Mouse (Mus musculus): ENCODE measurements at regions not wholly inside any gene's neighbourhood (a gene's known extent, or its start where the extent isn't known, plus 50 kb on each side); places are given as distances from the start of the nearest gene placed in this dataset.
A peak's percentile ranks its signal among the peaks of the same experiment; 100 is the strongest.

GRCm38 (mm10) chr12:106173211-106173610 lies 163.2 kb downstream of the Vrk1 start:
- H3K27me3 ChIP-seq (ENCODE audit: control insufficient read depth, insufficient read depth, insufficient read length) = no peaks in the 10 kb centered on the region
- no peaks in the 10 kb centered on the region for H3K79me3 ChIP-seq (ENCODE audit: low read depth)

GRCm38 (mm10) chr12:106174070-106174980 lies 164.3 kb downstream of the Vrk1 start:
- Histone ChIP-seq H3K36me3 (ENCODE audit: control insufficient read depth, insufficient read depth) (no peaks in the 10 kb centered on the region), H3K4me3 (ENCODE audit: insufficient read depth, poor library complexity, severe bottlenecking) (no peak overlapping the region), H3K79me2 (ENCODE audit: control insufficient read depth, insufficient read depth) (no peaks in the 10 kb centered on the region), H3K79me3 (ENCODE audit: low read depth) (no peaks in the 10 kb centered on the region), H3ac (ENCODE audit: control insufficient read depth, insufficient read length, low read depth) (peak overlapping the region; percentile 5), H3K27me3 (ENCODE audit: control insufficient read depth, insufficient read depth, insufficient read length) (no peaks in the 10 kb centered on the region)
- no peak for TF ChIP-seq FOSL1 (IDR thresholded peaks at IDR 0.05; ENCODE audit: insufficient read depth, low read length, poor library complexity, severe bottlenecking)
- no peak for TF ChIP-seq CTCF (IDR thresholded peaks at IDR 0.05; ENCODE audit: control insufficient read depth, insufficient read depth, insufficient read length)
- peak; percentile 82 for TF ChIP-seq USF1 (IDR thresholded peaks at IDR 0.05; ENCODE audit: low read depth)

More at GRCm38 (mm10) chr12:106173211-106173610, 163.2 kb downstream of the Vrk1 start:
- Histone ChIP-seq H3ac (ENCODE audit: control insufficient read depth, insufficient read length, low read depth) (no peak overlapping the region), H3K36me3 (ENCODE audit: control insufficient read depth, insufficient read depth) (no peaks in the 10 kb centered on the region), H3K79me2 (ENCODE audit: control insufficient read depth, insufficient read depth) (no peaks in the 10 kb centered on the region), H3K4me3 (ENCODE audit: insufficient read depth, poor library complexity, severe bottlenecking) (no peak overlapping the region)
- TF ChIP-seq CTCF (IDR thresholded peaks at IDR 0.05; ENCODE audit: control insufficient read depth, insufficient read depth, insufficient read length) (no peak), MYOG (IDR thresholded peaks at IDR 0.05; ENCODE audit: control insufficient read depth, extremely low read depth, insufficient read length) (no peak), FOSL1 (IDR thresholded peaks at IDR 0.05; ENCODE audit: insufficient read depth, low read length, poor library complexity, severe bottlenecking) (no peak), MYOD1 (IDR thresholded peaks at IDR 0.05; ENCODE audit: control insufficient read depth, insufficient read length, low read depth) (no peak), USF1 (IDR thresholded peaks at IDR 0.05; ENCODE audit: low read depth) (no peak), CEBPB (IDR thresholded peaks at IDR 0.05; ENCODE audit: low read depth) (no peak), MAX (IDR thresholded peaks at IDR 0.05) (no peak)

GRCm38 (mm10) chr12:106174981-106175700 lies 165.1 kb downstream of the Vrk1 start:
- Histone ChIP-seq H3K27me3 (ENCODE audit: control insufficient read depth, insufficient read depth, insufficient read length) (no peaks in the 10 kb centered on the region), H3K4me3 (ENCODE audit: insufficient read depth, poor library complexity, severe bottlenecking) (no peak overlapping the region)
- TF ChIP-seq MAX (IDR thresholded peaks at IDR 0.05) = no peak
- no peak for TF ChIP-seq CEBPB (IDR thresholded peaks at IDR 0.05; ENCODE audit: low read depth)
- no peak for TF ChIP-seq USF1 (IDR thresholded peaks at IDR 0.05; ENCODE audit: low read depth)
- no peak for TF ChIP-seq CTCF (IDR thresholded peaks at IDR 0.05; ENCODE audit: control insufficient read depth, insufficient read depth, insufficient read length)
- no peak for TF ChIP-seq MYOD1 (IDR thresholded peaks at IDR 0.05; ENCODE audit: control insufficient read depth, insufficient read length, low read depth)
- TF ChIP-seq MYOG (IDR thresholded peaks at IDR 0.05; ENCODE audit: control insufficient read depth, extremely low read depth, insufficient read length) = no peak
- TF ChIP-seq FOSL1 (IDR thresholded peaks at IDR 0.05; ENCODE audit: insufficient read depth, low read length, poor library complexity, severe bottlenecking) = no peak

GRCm38 (mm10) chr12:106177302-106177701 lies 167.3 kb downstream of the Vrk1 start:
- no peaks in the 10 kb centered on the region for H3K36me3 ChIP-seq (ENCODE audit: control insufficient read depth, insufficient read depth)
- H3K79me2 ChIP-seq (ENCODE audit: control insufficient read depth, insufficient read depth) = no peaks in the 10 kb centered on the region
- H3K27me3 ChIP-seq (ENCODE audit: control insufficient read depth, insufficient read depth, insufficient read length) = no peaks in the 10 kb centered on the region
- no peak overlapping the region for H3K4me3 ChIP-seq (ENCODE audit: insufficient read depth, poor library complexity, severe bottlenecking)
- no peak overlapping the region for H3ac ChIP-seq (ENCODE audit: control insufficient read depth, insufficient read length, low read depth)
- no peak for TF ChIP-seq CEBPB (IDR thresholded peaks at IDR 0.05; ENCODE audit: low read depth)
- no peak for TF ChIP-seq MYOG (IDR thresholded peaks at IDR 0.05; ENCODE audit: control insufficient read depth, extremely low read depth, insufficient read length)
- no peaks in the 10 kb centered on the region for H3K79me3 ChIP-seq (ENCODE audit: low read depth)

More at GRCm38 (mm10) chr12:106174981-106175700, 165.1 kb downstream of the Vrk1 start:
- H3K79me2 ChIP-seq (ENCODE audit: control insufficient read depth, insufficient read depth) = no peaks in the 10 kb centered on the region
- H3ac ChIP-seq (ENCODE audit: control insufficient read depth, insufficient read length, low read depth) = no peak overlapping the region
- H3K79me3 ChIP-seq (ENCODE audit: low read depth) = no peaks in the 10 kb centered on the region
- H3K36me3 ChIP-seq (ENCODE audit: control insufficient read depth, insufficient read depth) = no peaks in the 10 kb centered on the region

GRCm38 (mm10) chr12:106177861-106178260 lies 167.8 kb downstream of the Vrk1 start:
- TF ChIP-seq MYOG (IDR thresholded peaks at IDR 0.05; ENCODE audit: control insufficient read depth, extremely low read depth, insufficient read length) = no peak
- TF ChIP-seq MYOD1 (IDR thresholded peaks at IDR 0.05; ENCODE audit: control insufficient read depth, insufficient read length, low read depth) = no peak
- TF ChIP-seq CEBPB (IDR thresholded peaks at IDR 0.05; ENCODE audit: low read depth) = no peak
- TF ChIP-seq CTCF (IDR thresholded peaks at IDR 0.05; ENCODE audit: control insufficient read depth, insufficient read depth, insufficient read length) = no peak
- no peak for TF ChIP-seq FOSL1 (IDR thresholded peaks at IDR 0.05; ENCODE audit: insufficient read depth, low read length, poor library complexity, severe bottlenecking)
- TF ChIP-seq USF1 (IDR thresholded peaks at IDR 0.05; ENCODE audit: low read depth) = no peak
- no peak for TF ChIP-seq MAX (IDR thresholded peaks at IDR 0.05)
- no peaks in the 10 kb centered on the region for H3K79me3 ChIP-seq (ENCODE audit: low read depth)
- no peaks in the 10 kb centered on the region for H3K36me3 ChIP-seq (ENCODE audit: control insufficient read depth, insufficient read depth)
- no peak overlapping the region for H3ac ChIP-seq (ENCODE audit: control insufficient read depth, insufficient read length, low read depth)
- no peaks in the 10 kb centered on the region for H3K27me3 ChIP-seq (ENCODE audit: control insufficient read depth, insufficient read depth, insufficient read length)
- H3K4me3 ChIP-seq (ENCODE audit: insufficient read depth, poor library complexity, severe bottlenecking) = no peak overlapping the region
- H3K79me2 ChIP-seq (ENCODE audit: control insufficient read depth, insufficient read depth) = no peaks in the 10 kb centered on the region
